Mouse (Mus musculus) frontal cortex, adult (tissue): ENCODE measurements around the gene Myzap.
"Not testable (repeated sequence)": the region's sequence is repeated elsewhere in the genome, so short reads cannot be mapped to it uniquely, and the experiment has no call there.

ENCODE experiments used
- ATAC-seq: cut with Nextera tagmentation; 2 replicates; pipeline ENCODE4 v1.9.2; 2017; ENCODE audit warnings: mild to moderate bottlenecking, moderate library complexity, mixed read lengths; ENCODE audit not compliant: low TSS enrichment

Myzap gene

GRCm38 (mm10) chr9:71591938-71592548 is at the start of gene Myzap:
Gene Myzap, minus strand, starts transcription at chr9:71592360.
- peak; percentile 93 for ATAC-seq

DNA sequence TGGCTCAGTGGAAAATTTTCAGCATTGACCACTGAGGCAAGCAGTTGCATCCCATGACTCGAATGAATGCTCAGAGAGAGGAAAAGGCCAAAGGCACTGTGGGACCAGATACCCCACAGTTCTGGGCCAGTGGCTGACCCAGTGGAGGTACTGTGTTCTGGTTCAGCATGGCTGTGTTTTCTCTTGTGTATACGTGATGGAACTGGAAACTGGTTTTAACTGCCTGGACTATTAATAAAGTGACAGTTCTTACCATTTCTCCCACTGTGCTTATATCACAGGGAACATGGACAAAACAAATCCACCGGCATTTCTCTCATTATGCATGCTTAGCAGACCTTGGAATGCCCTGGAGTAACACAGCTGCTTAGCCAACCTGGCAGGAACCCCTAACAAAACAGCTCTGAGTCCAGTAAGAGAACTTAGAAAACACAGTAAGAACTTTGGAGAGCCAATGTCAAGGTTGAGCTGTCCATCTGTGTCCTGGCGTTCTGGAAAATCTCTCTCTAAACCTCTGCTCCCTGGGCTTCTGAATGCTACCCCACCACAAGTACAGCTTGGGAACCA is 48.3 kb upstream of the Myzap start:
- ATAC-seq: no peak

GRCm38 (mm10) chr9:71638198-71638597 is 46.0 kb upstream of the Myzap start:
- no peak for ATAC-seq

DNA sequence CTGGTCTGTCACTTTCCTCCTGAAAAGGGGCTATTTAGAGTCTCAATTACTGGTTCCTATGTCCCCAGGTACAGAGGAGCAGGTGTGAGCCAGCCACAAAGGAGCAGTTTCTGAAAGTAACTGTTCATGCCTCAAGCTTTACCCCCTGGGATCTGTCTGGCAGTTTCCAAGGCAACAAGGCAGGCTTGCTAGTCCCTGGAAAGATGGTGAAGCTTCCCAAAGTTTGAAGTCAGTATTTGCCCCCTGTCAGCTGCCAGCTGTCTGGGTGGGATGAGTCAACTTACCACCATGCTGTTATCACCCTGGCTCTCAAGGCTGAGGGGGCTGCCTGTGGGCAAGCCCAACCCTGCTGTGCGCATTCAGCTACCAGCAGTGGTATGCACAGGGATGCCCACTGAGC is 44.7 kb upstream of the Myzap start:
- no peak for ATAC-seq

GRCm38 (mm10) chr9:71635627-71636026 is 43.5 kb upstream of the Myzap start:
- ATAC-seq: no peak

DNA sequence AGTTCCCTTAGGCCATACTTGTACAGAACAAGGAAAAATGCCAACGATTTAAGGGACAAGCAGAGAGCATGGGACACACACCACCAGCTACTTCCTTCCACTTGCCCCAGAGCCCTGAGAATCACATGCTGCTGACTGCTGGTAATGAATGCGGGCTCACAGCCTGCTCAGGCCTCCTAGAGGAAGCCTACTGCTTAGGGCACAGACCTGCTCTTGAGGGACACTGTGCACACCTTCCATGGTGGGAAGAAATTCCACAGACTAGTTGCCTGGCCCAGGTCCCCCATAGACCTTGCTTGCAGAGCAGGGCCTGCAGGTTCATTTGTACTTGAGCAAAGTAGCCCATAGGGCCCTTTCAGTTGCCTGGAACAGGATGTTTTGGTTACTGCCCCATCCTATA is 42.8 kb upstream of the Myzap start:
- no peak for ATAC-seq

DNA sequence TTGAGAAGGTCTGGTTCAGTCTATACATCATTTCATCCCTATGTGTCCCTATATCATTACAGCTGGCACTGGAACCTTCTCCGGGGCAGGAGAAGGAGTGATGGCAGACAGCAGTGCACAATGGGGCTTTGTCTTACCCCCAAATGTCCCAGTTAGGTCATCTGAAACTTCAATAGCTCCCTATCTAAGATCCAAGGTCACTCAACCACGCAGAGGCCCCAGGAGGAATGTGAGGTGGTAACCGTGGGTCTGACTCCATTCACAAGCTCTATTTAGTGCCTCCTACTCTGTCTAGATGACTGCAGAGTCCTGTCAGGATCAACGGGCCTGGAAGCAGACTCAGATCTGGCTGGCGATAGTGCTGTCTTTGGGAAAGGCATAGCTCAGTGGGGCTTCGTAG is 36.8 kb upstream of the Myzap start:
- ATAC-seq: no peak

- no peak for ATAC-seq
Measured at GRCm38 (mm10) chr9:71628286-71628685, 36.1 kb upstream of the Myzap start.

DNA sequence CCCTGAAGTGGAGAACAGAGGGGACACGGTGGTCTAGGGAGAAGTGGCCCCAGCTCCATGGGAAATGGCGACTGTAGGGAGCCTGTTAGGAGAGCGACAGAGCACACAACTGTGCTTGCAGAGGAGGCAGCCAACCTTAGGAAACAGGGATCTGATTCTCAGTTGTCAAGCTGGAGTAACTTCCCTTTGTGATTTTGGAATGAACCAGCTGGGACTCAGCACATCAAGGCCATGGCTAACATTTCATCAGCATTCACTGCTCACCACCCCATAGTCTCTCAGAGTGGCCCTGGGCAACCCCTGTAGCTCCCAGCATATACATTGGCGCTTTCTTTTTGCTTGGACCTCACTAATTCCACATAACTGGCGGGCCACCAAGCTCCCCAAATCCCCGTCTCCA is 33.8 kb upstream of the Myzap start:
- no peak for ATAC-seq

GRCm38 (mm10) chr9:71624793-71625495 is 32.8 kb upstream of the Myzap start:
- no peak for ATAC-seq

DNA sequence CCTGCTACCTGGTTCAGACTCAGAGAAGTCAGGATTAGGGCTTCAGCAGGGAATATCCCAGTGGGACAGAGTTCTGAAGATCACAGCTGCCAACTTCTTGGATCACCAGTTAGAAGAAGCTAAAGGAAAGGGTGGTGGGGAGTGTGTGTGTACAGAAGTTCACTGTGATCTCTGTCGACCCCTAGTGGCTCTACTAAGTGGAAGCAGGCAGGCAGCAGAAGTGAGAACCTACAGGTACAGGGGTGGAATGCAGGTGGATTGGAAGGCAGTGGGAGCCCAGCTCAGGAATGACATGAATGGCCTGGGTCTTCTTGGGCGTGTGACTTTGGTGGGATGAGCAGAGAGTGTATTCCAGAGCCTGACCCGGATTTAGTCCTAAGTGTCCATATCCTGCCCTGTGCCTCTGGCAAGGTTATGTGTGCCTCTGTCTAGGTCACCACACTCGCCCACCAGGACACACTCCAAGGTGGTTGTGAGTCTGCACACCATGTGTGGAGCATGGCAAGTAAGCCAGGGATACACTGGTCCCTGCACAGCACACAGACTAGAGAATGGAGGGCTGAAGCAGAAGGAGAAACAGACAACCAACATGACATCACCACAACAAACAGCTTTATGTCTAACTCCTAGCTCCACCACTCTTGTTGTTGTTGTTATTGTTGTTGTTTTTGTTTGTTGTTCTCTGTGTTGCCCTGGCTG is 31.9 kb upstream of the Myzap start:
- ATAC-seq: peak; percentile 86

GRCm38 (mm10) chr9:71622593-71622992 is 30.4 kb upstream of the Myzap start:
- ATAC-seq: no peak

- ATAC-seq: no peak
Measured at GRCm38 (mm10) chr9:71621968-71622367, 29.8 kb upstream of the Myzap start.

DNA sequence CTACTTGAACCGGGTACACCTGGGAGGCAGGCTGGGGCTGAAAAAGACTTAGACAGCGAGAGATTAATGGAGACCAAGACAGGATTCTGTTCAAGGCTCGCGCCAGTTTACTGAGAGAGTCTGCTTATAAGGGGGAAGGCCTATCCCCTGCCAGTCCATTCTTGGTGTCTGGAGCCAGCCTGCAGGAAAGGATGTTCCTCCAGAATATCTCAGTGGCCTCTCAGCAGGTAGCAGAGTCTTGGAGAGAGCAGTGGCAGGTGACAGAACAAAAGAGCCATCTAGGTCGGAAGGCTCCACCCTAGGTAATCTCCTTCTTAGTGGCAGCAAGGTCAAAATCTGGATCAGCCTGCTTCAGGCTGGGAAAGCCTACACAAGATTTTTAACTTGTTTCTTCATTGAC is 28.0 kb upstream of the Myzap start:
- ATAC-seq: not testable (repeated sequence)

GRCm38 (mm10) chr9:71617363-71617762 is 25.2 kb upstream of the Myzap start:
- no peak for ATAC-seq

DNA sequence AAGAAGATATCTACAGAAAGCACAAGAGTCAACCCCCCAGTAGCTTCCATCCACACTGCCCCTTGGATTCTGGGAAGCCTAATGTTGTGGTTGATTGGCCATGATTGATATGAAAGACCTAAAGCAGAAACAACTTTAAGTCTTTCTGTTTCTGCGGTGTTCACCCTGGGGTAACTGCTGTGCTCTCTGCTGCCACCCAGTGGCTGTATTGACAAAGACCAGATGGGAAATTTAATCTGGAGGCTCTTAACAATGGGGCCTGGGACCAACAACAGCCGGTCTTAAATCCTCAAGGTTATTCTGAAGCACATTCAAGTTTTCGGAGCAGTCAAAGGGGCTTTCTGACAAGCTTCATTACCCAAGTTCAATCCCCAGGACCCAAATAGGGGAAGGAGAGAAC is 24.0 kb upstream of the Myzap start:
- peak; percentile 64; the same call in 1 of the 2 replicates for ATAC-seq

GRCm38 (mm10) chr9:71614643-71615042 is 22.5 kb upstream of the Myzap start:
- no peak for ATAC-seq

DNA sequence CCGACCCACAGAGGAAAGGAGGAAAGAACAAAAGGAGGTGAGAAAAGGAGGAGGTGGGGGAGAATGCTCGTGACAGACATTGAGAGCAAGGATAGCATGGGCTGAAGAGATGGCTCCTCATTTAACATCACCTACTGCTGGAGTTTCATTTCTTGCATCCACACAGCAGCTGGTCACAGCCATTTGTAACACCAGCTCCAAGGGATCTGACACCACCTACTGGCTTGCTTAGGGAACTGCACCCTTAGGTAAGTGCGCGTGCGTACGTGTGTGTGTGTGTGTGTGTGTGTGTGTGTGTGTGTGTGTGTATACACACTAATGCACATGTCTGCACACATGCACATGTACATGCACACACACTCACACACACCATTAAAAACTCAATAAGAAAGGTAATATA is 20.8 kb upstream of the Myzap start:
- no peak for ATAC-seq

DNA sequence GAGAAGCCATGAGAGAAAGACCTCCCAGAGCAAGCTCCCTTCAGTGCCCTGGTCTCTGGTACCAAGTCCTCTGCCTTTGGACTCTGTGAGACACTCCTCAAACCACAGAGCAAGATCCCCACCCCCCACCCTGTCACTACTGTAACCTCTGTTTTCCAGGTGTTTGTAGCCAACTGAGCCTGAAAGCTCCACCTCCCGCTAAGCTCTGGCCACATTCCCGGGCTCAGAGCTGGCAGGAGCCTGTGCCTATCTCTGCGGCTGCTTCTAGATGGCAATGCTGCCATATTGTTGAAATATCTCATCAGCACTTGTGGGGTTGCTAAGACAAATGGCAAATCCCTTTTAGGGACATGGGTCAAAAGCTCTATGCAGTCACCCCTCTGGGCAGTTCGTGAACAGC is 19.7 kb upstream of the Myzap start:
- ATAC-seq: no peak

DNA sequence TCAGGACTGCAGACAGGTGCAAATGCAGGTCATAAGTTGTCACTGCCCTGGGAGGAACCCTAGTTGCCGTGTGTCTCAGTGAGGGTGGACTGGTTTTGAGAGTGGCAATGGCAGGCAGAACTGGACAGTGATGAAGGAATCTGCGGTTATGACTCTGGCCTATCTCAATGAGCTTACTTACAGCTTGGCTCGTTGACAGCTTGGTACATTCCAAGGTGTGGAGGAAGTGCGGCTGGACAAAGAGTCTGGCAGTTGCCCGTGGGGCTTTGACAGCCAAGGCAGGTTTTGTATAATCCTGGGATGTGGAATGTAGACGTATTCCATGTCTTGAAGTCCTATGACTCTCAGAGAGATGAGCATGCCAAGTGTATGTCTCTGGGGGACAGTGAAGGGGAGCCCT is 16.9 kb upstream of the Myzap start:
- ATAC-seq: no peak

- ATAC-seq: no peak
Measured at GRCm38 (mm10) chr9:71606296-71607057, 14.3 kb upstream of the Myzap start.
